Mouse (Mus musculus): Measurements from ENCODE around the gene Pnmt. TPM values are rescaled to one million over a fixed set of nuclear protein-coding genes. Genes with fewer than 3 reads are reported as not detected.

Pnmt gene
- polyA plus RNA-seq, 1 experiment from 2014 or later: not detected

DNA sequence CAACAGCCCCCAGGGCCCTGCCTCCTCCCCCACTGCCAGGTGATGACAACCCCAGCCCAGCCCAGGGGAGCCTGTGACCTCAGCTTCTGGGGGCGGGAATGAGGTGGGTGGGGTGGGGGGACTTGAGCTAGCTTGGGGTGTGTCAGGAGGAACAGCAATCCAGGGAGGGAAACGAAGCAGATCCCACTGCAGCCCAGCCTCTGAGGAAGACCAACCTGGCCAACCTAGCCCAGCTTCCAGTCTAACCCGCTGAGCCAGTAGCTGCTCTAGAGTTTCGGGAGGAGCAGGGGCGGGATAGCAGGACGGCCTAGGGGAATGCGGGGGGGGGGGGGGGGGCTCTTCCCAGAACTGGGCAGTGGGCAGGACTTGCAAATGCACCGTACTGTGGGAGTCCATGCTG lies 5.8 kb downstream of the Pnmt start:
- no peak overlapping the region for H3K4me3 ChIP-seq (ENCODE audit: low read depth, low read length)
- no peak for TF ChIP-seq CTCF (IDR thresholded peaks at IDR 0.05; ENCODE audit: low read depth)
- H3K9me3 ChIP-seq (ENCODE audit: low read depth, low read length): no peaks in the 10 kb centered on the region
- ATAC-seq (ENCODE audit: insufficient read depth): peak; percentile 32; the same call in 1 of the 2 replicates
- H3K36me3 ChIP-seq (ENCODE audit: insufficient read depth): no peaks in the 10 kb centered on the region
- H3K9ac ChIP-seq: no peak overlapping the region; the same call in 1 of the 2 replicates
- 16% methylated on average over 7 of the region's 8 CpGs for WGBS
- H3K4me1 ChIP-seq (ENCODE audit: insufficient read depth): peaks cover 24% of the 10 kb centered on the region
- H3K4me2 ChIP-seq: no peak overlapping the region
- DNase-seq: peak; percentile 51
- peaks cover 20% of the 10 kb centered on the region for H3K27me3 ChIP-seq (ENCODE audit: insufficient read depth, low read length)
- peak overlapping the region; percentile 69 for H3K27ac ChIP-seq (ENCODE audit: low read depth)

DNA sequence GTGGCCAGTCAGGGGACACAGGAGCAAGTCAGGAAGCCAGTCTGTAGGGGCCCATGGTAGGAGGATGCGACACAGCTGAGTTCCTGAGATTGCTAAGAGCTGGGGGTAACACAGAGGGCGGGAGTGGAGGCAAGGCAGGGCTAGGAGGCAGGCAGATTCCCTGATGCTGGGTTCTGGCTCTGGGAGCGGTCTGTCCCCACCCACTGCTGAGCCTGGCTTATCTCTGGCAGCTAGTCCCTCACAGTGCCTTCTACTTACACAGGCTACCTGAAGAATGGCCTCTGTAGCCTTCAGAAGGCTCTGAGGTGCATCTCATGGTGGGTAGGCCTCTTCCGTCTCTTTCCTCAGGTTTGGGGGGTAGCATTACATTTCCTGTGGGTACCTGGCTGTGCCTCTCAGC lies 6.4 kb downstream of the Pnmt start:
- peak overlapping the region; percentile 8; the same call in 1 of the 2 replicates for H3K9ac ChIP-seq
- no peak for ATAC-seq (ENCODE audit: insufficient read depth)

DNA sequence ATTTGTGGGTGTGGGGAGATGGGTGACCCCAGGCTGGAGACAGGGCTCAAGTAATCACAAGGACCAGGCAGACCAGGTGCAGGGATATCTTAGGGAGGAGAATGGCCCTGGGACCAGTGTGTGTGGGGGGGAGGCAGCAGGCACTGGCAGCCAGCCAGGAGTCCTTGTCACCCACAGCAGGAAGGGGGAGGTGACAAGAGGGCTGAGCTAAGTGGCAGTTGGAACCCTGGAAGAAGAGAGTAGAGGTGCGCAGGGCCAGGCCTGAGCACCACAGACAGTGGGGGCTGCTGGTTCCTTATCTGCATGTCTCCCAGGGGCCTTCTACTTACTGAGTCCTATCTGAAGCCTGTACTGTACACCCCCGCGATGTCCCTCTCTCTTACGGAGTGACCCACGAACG lies 7.1 kb downstream of the Pnmt start:
- Histone ChIP-seq H3K9ac (no peak overlapping the region), H3K27ac (ENCODE audit: low read depth) (peak overlapping the region; percentile 69)

More for the DNA sequence above, 6.4 kb downstream of the Pnmt start:
- peaks cover 14% of the 10 kb centered on the region for H3K27me3 ChIP-seq (ENCODE audit: insufficient read depth, low read length)
- H3K36me3 ChIP-seq (ENCODE audit: insufficient read depth): no peaks in the 10 kb centered on the region
- no peak for DNase-seq
- no peak overlapping the region for H3K4me3 ChIP-seq (ENCODE audit: low read depth, low read length)
- H3K9me3 ChIP-seq (ENCODE audit: low read depth, low read length): no peaks in the 10 kb centered on the region
- 0 out of 2 replicates have a peak overlapping the region, but pooled peaks have one; percentile 23 for H3K4me2 ChIP-seq
- TF ChIP-seq CTCF (IDR thresholded peaks at IDR 0.05; ENCODE audit: low read depth): no peak
- peaks cover 24% of the 10 kb centered on the region for H3K4me1 ChIP-seq (ENCODE audit: insufficient read depth)
- 40% methylated on average over 4 of the region's 4 CpGs for WGBS
- peak overlapping the region; percentile 69 for H3K27ac ChIP-seq (ENCODE audit: low read depth)

DNA sequence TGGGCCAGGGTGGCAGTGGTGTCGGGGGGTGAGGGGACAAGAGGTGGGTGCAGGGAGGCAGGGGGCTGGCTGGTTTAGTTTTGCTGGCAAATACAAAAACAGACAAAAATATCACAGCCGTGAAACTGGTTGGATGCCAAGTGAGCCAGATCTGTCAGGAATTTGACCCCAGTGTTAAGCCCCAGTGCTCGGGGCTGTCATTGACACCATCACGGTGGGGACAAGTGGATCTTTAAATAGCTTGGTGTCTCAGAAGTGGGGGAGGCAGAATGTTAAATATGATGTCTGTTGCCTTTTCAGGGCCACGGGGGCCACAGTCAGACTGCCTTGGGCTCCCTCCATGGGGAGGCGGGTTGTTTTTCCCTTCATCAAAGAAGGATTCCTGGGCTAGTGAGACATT lies 8.1 kb downstream of the Pnmt start:
- Histone ChIP-seq H3K9ac (no peak overlapping the region), H3K36me3 (ENCODE audit: insufficient read depth) (no peaks in the 10 kb centered on the region), H3K4me2 (no peak overlapping the region), H3K4me3 (ENCODE audit: low read depth, low read length) (no peak overlapping the region), H3K27ac (ENCODE audit: low read depth) (peak overlapping the region; percentile 62; the same call in 1 of the 2 replicates), H3K27me3 (ENCODE audit: insufficient read depth, low read length) (peaks cover 8% of the 10 kb centered on the region; the same call in 1 of the 2 replicates), H3K4me1 (ENCODE audit: insufficient read depth) (peaks cover 24% of the 10 kb centered on the region), H3K9me3 (ENCODE audit: low read depth, low read length) (no peaks in the 10 kb centered on the region)
- ATAC-seq (ENCODE audit: insufficient read depth) (no peak), DNase-seq (no peak)
- 15% methylated on average over 6 of the region's 6 CpGs for WGBS
- TF ChIP-seq CTCF (IDR thresholded peaks at IDR 0.05; ENCODE audit: low read depth): no peak

More for the DNA sequence above, 7.1 kb downstream of the Pnmt start:
- Histone ChIP-seq H3K9me3 (ENCODE audit: low read depth, low read length) (no peaks in the 10 kb centered on the region), H3K27me3 (ENCODE audit: insufficient read depth, low read length) (peaks cover 8% of the 10 kb centered on the region; the same call in 1 of the 2 replicates), H3K36me3 (ENCODE audit: insufficient read depth) (no peaks in the 10 kb centered on the region), H3K4me1 (ENCODE audit: insufficient read depth) (peaks cover 24% of the 10 kb centered on the region), H3K4me3 (ENCODE audit: low read depth, low read length) (no peak overlapping the region), H3K4me2 (peak overlapping the region; percentile 23; the same call in 1 of the 2 replicates)
- DNase-seq (peak; percentile 73), ATAC-seq (ENCODE audit: insufficient read depth) (peak; percentile 43; the same call in 1 of the 2 replicates)
- no peak for TF ChIP-seq CTCF (IDR thresholded peaks at IDR 0.05; ENCODE audit: low read depth)
- 43% methylated on average over 6 of the region's 6 CpGs for WGBS

DNA sequence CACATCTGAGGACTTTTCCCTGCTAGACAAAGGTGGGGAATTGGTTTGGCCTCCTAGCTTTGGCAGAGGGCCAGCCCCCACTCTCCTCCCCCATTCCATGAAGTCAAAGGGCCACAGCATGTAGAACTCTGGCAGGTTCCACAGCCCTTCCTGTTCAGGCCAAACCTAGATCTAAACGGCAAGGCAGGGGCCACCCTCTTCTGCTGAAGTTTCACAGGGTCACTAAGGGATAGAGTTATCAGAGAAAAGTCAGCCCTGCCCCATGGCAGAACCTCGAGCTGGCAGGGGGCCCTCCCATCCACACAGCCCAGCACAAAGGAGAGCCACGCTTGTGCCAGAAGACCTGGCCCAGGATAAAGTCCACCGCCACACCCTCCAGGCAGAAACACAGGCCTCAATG lies 8.8 kb downstream of the Pnmt start:
- no peak overlapping the region for H3K4me3 ChIP-seq (ENCODE audit: low read depth, low read length)
- no peak overlapping the region for H3K4me2 ChIP-seq
- peak overlapping the region; percentile 20; the same call in 1 of the 2 replicates for H3K9ac ChIP-seq
- 46% methylated on average over 4 of the region's 4 CpGs for WGBS
- peak overlapping the region; percentile 83 for H3K27ac ChIP-seq (ENCODE audit: low read depth)
- peaks cover 24% of the 10 kb centered on the region for H3K4me1 ChIP-seq (ENCODE audit: insufficient read depth)
- no peaks in the 10 kb centered on the region for H3K9me3 ChIP-seq (ENCODE audit: low read depth, low read length)
- H3K36me3 ChIP-seq (ENCODE audit: insufficient read depth): no peaks in the 10 kb centered on the region
- no peak for DNase-seq
- no peak for TF ChIP-seq CTCF (IDR thresholded peaks at IDR 0.05; ENCODE audit: low read depth)
- H3K27me3 ChIP-seq (ENCODE audit: insufficient read depth, low read length): peaks cover 6% of the 10 kb centered on the region; the same call in 1 of the 2 replicates
- ATAC-seq (ENCODE audit: insufficient read depth): no peak

DNA sequence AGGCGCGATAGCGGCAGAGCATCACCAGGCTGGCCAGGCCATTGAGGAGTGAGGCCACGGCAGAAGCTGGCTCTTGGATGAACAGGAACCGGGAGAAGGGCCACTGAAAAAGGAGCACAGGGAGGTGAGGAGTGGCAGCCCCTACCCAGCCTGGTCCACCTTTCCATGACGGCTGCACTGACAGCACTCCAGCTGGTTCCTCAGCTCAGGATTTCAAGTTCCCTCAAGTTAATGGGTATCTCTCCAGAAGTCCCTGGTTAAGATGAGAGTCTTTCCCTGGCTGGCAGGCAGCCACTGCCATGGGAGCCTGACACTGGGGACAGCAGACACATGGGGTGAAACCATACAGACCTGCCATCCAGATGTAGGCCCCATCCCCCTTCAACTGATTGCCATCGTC lies 11.7 kb downstream of the Pnmt start:
- Histone ChIP-seq H3K4me3 (ENCODE audit: low read depth, low read length) (no peak overlapping the region), H3K9ac (no peak overlapping the region), H3K36me3 (ENCODE audit: insufficient read depth) (no peaks in the 10 kb centered on the region), H3K4me2 (no peak overlapping the region), H3K4me1 (ENCODE audit: insufficient read depth) (peaks cover 26% of the 10 kb centered on the region), H3K27me3 (ENCODE audit: insufficient read depth, low read length) (no peaks in the 10 kb centered on the region), H3K27ac (ENCODE audit: low read depth) (no peak overlapping the region), H3K9me3 (ENCODE audit: low read depth, low read length) (no peaks in the 10 kb centered on the region)
- WGBS: 92% methylated on average over 7 of the region's 7 CpGs
- DNase-seq (no peak), ATAC-seq (ENCODE audit: insufficient read depth) (no peak)
- no peak for TF ChIP-seq CTCF (IDR thresholded peaks at IDR 0.05; ENCODE audit: low read depth)

DNA sequence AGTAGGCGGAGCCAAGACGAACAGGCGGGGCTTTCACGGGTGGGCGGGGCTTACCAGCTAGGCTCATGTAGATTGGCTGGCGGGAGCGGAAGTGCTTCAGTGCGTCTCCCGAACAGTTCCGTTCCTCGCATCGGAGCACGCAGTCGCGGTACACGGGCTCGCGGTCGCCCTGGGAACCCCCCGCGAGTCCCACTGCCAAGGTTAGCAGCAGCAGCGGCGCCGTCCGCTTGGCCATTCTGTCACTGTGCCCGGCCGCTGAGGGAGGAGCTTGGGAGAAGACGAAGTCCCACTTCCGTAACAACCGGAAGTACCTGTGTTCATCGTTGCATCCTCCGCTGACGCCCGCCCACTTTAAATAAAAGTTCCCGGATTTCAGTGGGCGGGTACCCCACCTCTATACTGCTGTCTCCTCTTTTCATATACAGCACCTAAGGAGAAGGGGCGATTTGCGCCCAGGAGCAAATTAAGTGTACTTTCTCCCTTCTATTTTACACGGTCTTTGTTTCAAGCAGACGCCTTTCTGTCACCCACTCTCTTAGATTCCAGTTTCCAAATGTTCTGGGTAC lies 14.0 kb downstream of the Pnmt start, which contains the start of gene Pgap3:
TSS of gene Pgap3 (minus strand) at position 330 of the 566 bp plus-strand sequence.
- Histone ChIP-seq H3K9me3 (ENCODE audit: low read depth, low read length) (no peaks in the 10 kb centered on the region), H3K4me2 (peak within 1 kb of the TSS; percentile 56), H3K9ac (peak within 1 kb of the TSS; percentile 65), H3K4me3 (ENCODE audit: low read depth, low read length) (peak within 1 kb of the TSS; percentile 58), H3K27ac (ENCODE audit: low read depth) (peak within 1 kb of the TSS; percentile 97), H3K36me3 (ENCODE audit: insufficient read depth) (no peaks in the 10 kb centered on the region), H3K4me1 (ENCODE audit: insufficient read depth) (peaks cover 7% of the 10 kb centered on the region; the same call in 1 of the 2 replicates), H3K27me3 (ENCODE audit: insufficient read depth, low read length) (no peaks in the 10 kb centered on the region)
- ATAC-seq (ENCODE audit: insufficient read depth): peak; percentile 89
- under 1% methylated on average over 40 of the region's 40 CpGs for WGBS
- DNase-seq: peak; percentile 95
- no peak for TF ChIP-seq CTCF (IDR thresholded peaks at IDR 0.05; ENCODE audit: low read depth)
